Mouse (Mus musculus) midbrain, embryonic 10.5 days (tissue): ENCODE measurements around the gene Cinp. TPM values are rescaled to one million over a fixed set of nuclear protein-coding genes. Genes with fewer than 3 reads are reported as not detected.

Experiments
- DNase-seq: peaks from one replicate; pipeline ENCODE4 v3.0.0-alpha.2; 2017; ENCODE audit warnings: low spot score
- H3K27ac ChIP-seq: fragments of 300-500 bp; sonication (generic); replicated peaks from 2 replicates; pipeline ENCODE4 v1.5.1; 2016; ENCODE audit warnings: mild to moderate bottlenecking
- H3K27me3 ChIP-seq: fragments of 300-500 bp; sonication (generic); 2 replicates; pipeline ENCODE4 v1.6.1; 2016; ENCODE audit warnings: low read depth, mild to moderate bottlenecking; ENCODE audit not compliant: poor library complexity, severe bottlenecking
- H3K36me3 ChIP-seq: fragments of 300-500 bp; sonication (generic); 2 replicates; pipeline ENCODE4 v1.6.1; 2016; ENCODE audit warnings: mild to moderate bottlenecking, moderate library complexity
- H3K4me1 ChIP-seq: fragments of 300-500 bp; sonication (generic); 2 replicates; pipeline ENCODE4 v1.6.1; 2016
- H3K4me3 ChIP-seq: fragments of 300-500 bp; sonication (generic); 2 replicates; pipeline ENCODE4 v1.5.1; 2016; ENCODE audit warnings: mild to moderate bottlenecking, moderate library complexity
- H3K9me3 ChIP-seq: fragments of 300-500 bp; sonication (generic); replicated peaks from 2 replicates; pipeline ENCODE4 v1.6.1; 2016; ENCODE audit warnings: mild to moderate bottlenecking
- WGBS: fragments of 180-500 bp; shearing (Covaris S2); methylation state at CpG from one replicate; pipeline ENCODE4 v1.1.7; 2016; 5-methylcytosine and 5-hydroxymethylcytosine counted together
- polyA plus RNA-seq: library from polyadenylated mRNA; unstranded; fragments of >200 nt; fragmentation: Nextera tagmentation; extraction: Ambion mirVana; gene quantifications from 2 replicates; pipeline ENCODE4 v1.2.1, GENCODE M21; 2016

Gene Cinp
- polyA plus RNA-seq, 1 experiment from 2014 or later = 95.6 TPM

- H3K27me3 ChIP-seq = peaks cover 26% of the 10 kb centered on the region
- peaks cover 44% of the 10 kb centered on the region for H3K4me1 ChIP-seq
- H3K36me3 ChIP-seq = no peaks in the 10 kb centered on the region
- no peaks in the 10 kb centered on the region for H3K9me3 ChIP-seq
- H3K4me3 ChIP-seq = peak within 1 kb of the TSS; percentile 68
- peak; percentile 95 for DNase-seq
- under 1% methylated on average over 71 of the region's 71 CpGs for WGBS
- H3K27ac ChIP-seq = peak within 1 kb of the TSS; percentile 80
These were observed 48.4 kb downstream of the Cinp start, which contains the start of gene Mok for GRCm38 (mm10) chr12:110840348-110841198. Gene Mok (minus strand): TSS chr12:110840939.

GRCm38 (mm10) chr12:110837850-110838249 lies 51.1 kb downstream of the Cinp start:
- 88% methylated on average over 8 of the region's 8 CpGs for WGBS
- Histone ChIP-seq H3K4me3 (no peak overlapping the region), H3K36me3 (no peaks in the 10 kb centered on the region), H3K27me3 (peaks cover 6% of the 10 kb centered on the region; the same call in 1 of the 2 replicates), H3K4me1 (peaks cover 27% of the 10 kb centered on the region), H3K9me3 (no peaks in the 10 kb centered on the region), H3K27ac (0 out of 2 replicates have a peak overlapping the region, but pooled peaks have one; percentile 79)
- DNase-seq = no peak

DNA sequence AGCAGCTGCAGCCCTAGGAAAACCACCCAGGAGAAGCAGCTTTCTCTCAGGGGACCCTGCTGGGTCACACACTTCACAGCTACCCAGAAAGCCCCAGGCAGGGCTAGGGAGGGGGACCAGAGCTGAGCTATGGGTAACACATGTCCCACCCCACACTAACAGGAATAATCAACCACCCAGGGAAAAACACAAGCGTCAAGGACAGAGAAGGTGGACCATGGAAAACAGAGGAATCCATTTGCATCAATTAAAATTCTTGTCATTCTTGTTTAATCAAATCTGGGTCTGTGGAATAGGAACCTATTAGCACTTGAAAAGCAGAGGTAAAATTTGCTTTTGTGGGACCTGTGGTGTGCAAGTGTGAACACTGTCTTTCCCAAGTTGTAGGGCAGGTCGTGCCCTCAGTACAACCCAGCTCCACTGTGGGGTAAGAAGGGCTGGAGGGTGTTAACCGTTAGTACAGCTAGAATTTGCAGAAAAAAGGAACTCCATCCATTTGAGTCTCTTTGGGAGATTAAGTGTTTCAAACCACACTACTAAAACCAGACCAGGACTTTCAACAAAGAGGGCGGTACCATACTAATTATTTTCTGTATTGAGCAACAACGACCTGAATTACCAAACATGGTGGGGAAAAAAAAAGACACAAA lies 51.6 kb downstream of the Cinp start:
- H3K4me1 ChIP-seq = peaks cover 27% of the 10 kb centered on the region
- H3K36me3 ChIP-seq = no peaks in the 10 kb centered on the region
- no peak for DNase-seq
- H3K27me3 ChIP-seq = 0 out of 2 replicates have a peak, but pooled peaks cover under 1% of the 10 kb centered on the region
- WGBS = 42% methylated on average over 5 of the region's 5 CpGs
- H3K27ac ChIP-seq = peak overlapping the region; percentile 79
- peak overlapping the region; percentile 24; the same call in 1 of the 2 replicates for H3K4me3 ChIP-seq
- H3K9me3 ChIP-seq = no peaks in the 10 kb centered on the region

DNA sequence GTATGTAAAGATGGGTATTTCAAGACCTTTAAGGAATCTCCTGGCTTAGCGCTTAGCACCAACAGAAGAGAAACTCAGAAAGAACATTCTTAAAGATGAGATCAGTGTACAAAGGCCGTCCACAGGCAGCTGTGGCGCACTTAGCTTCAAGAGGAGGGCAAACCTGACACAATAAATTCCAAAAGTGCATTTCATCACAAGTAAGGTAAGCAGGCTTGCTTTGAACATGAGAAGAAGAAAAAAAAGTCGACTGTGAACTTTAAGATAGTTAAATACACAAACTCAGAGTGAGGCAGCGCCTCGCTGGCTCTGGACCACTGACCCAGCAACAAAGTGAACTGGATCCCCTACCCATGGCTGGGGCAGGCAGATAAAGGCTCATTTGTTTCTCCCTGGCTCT lies 52.2 kb downstream of the Cinp start:
- Histone ChIP-seq H3K27ac (peak overlapping the region; percentile 79), H3K9me3 (no peaks in the 10 kb centered on the region), H3K4me1 (peaks cover 27% of the 10 kb centered on the region), H3K27me3 (no peaks in the 10 kb centered on the region), H3K36me3 (no peaks in the 10 kb centered on the region), H3K4me3 (peak overlapping the region; percentile 24; the same call in 1 of the 2 replicates)
- DNase-seq = no peak
- whole genome bisulfite sequencing = 58% methylated on average over 6 of the region's 6 CpGs

DNA sequence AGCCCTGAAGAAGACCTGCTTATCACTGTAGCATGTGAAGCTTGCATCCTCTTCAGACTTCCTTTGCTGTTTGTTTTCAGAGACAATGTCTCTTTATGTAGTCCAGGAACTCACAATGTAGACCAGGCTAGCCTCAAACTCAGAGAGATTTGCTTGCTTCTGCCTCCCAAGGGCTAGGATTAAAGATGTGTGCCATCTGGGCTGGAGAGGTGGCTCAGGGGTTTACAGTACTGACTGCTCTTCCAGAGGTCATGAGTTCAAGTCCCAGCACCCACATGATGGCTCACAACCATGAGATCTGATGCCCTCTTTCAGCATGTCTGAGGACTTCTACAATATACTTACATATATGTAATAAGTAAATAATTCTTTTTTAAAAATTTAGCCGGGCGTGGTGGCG lies 53.8 kb downstream of the Cinp start:
- H3K27me3 ChIP-seq = no peaks in the 10 kb centered on the region
- H3K4me3 ChIP-seq = no peak overlapping the region
- 99% methylated on average over 3 of the region's 3 CpGs for WGBS
- H3K27ac ChIP-seq = no peak overlapping the region
- DNase-seq = no peak
- no peaks in the 10 kb centered on the region for H3K9me3 ChIP-seq
- H3K4me1 ChIP-seq = peaks cover 21% of the 10 kb centered on the region
- H3K36me3 ChIP-seq = no peaks in the 10 kb centered on the region

DNA sequence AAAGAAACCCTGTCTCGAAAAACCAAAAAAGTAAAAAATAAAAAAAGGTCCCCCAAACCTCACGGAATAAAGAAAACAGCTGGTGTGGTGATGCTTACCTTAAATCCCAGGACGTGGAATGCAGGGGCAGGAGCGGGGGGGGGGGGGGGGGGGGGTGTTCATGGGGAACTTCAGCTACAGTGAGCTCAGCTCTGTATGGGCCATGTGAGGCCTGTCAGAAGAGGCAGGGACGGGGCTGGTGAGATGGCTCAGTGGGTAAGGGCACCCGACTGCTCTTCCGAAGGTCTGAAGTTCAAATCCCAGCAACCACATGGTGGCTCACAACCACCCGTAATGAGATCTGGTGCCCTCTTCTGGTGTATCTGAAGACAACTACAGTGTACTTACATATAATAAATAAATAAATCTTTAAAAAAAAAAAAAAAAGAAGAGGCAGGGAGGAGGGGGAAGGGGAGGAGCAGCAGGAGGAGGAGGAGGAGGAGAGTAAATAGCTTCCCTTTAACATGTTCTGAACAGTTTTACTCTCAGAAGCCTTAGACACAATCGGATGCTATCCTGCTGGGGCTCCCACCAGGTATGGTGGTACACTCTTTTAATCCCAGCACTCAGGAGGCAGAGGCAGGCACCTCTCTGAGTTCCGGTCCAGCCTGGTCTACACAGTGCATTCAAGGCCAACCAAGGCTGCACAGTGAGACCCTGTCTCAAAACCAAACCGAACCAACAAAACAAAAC lies 58.5 kb downstream of the Cinp start:
- no peak overlapping the region for H3K4me3 ChIP-seq
- DNase-seq = no peak
- H3K27ac ChIP-seq = no peak overlapping the region
- no peaks in the 10 kb centered on the region for H3K4me1 ChIP-seq
- no peaks in the 10 kb centered on the region for H3K9me3 ChIP-seq
- WGBS = 86% methylated on average over 11 of the region's 11 CpGs
- H3K36me3 ChIP-seq = no peaks in the 10 kb centered on the region
- no peaks in the 10 kb centered on the region for H3K27me3 ChIP-seq

GRCm38 (mm10) chr12:110828908-110829307 lies 60.0 kb downstream of the Cinp start:
- no peak for DNase-seq
- H3K4me1 ChIP-seq = no peaks in the 10 kb centered on the region
- WGBS = 97% methylated on average over 4 of the region's 4 CpGs

More at GRCm38 (mm10) chr12:110828908-110829307, 60.0 kb downstream of the Cinp start:
- no peak overlapping the region for H3K4me3 ChIP-seq
- H3K27ac ChIP-seq = no peak overlapping the region
- no peaks in the 10 kb centered on the region for H3K27me3 ChIP-seq
- H3K36me3 ChIP-seq = no peaks in the 10 kb centered on the region
- no peaks in the 10 kb centered on the region for H3K9me3 ChIP-seq

Other genes with a start within 250 kb of the Cinp start
- not detected in 2 replicates for gene 1700001K19Rik, start 206.5 kb downstream of the Cinp start, polyA plus RNA-seq
- 1,099 and 1,206 TPM in 2 replicates for gene Hsp90aa1, start 186.4 kb downstream of the Cinp start, polyA plus RNA-seq
- 22.6 and 27.9 TPM in 2 replicates for gene Wdr20, start 151.2 kb downstream of the Cinp start, polyA plus RNA-seq
- 10.1 and 11.7 TPM in 2 replicates for gene Mok, start 48.2 kb downstream of the Cinp start, polyA plus RNA-seq
- 4.8 and 5.4 TPM in 2 replicates for gene Zfp839, start 38.9 kb downstream of the Cinp start, polyA plus RNA-seq
- gene Tecpr2, start 119 bp upstream of the Cinp start, polyA plus RNA-seq = 5.3 and 6.7 TPM in 2 replicates
- gene Ankrd9, start 89.9 kb upstream of the Cinp start, polyA plus RNA-seq = 16.5 and 19.4 TPM in 2 replicates
- gene Rcor1, start 150.2 kb upstream of the Cinp start, polyA plus RNA-seq = 5.9 and 6.0 TPM in 2 replicates